Mouse (Mus musculus): Measurements from ENCODE around the gene Tmem63a. TPM values are rescaled to one million over a fixed set of nuclear protein-coding genes. Genes with fewer than 3 reads are reported as not detected.
A peak's percentile ranks its signal among the peaks of the same experiment; 100 is the strongest.

Gene Tmem63a
- polyA plus RNA-seq, 2 experiments = 4.6 to 6.8 TPM

DNA sequence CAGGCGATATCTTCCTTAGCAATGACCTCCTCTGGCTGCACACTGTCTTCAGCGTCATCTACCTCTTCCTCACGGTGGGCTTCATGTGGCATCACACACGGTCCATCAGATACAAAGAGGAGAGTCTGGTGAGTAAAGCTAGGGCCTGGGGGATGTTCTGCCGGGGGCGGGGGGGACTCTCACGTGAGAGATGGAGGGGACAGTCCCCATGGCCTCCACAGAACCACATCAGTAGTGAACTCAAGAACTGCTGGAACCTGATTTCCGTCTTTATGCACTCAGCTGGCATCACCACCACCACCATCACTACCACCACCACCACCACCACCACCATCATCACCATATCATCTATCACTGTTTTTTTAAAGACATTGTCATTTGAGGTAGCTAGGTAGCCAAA is 14.3 kb downstream of the Tmem63a start:
- DNase-seq (ENCODE audit: low read depth in 3 of 3, low spot score in 3 of 3) (no peak), ATAC-seq (ENCODE audit: insufficient read depth) (no peak)
- Histone ChIP-seq H3K27ac (no peak overlapping the region), H3K36me3 (replicated peaks; ENCODE audit: control insufficient read depth, insufficient read depth, low read depth) (no peaks in the 10 kb centered on the region; the same call in none of the 2 replicates), H3K9ac (replicated peaks) (no peak overlapping the region), H3K4me1 (replicated peaks; ENCODE audit: control insufficient read depth in 2 of 2, insufficient read depth in 2 of 2, low read length in 1 of 2) (peaks cover 0 to 6% of the 10 kb centered on the region in 2 experiments; a peak in 1 of 4 replicates), H3K4me2 (ENCODE audit: low read depth) (no peak overlapping the region), H3K4me3 (ENCODE audit: insufficient read depth in 1 of 2, low read depth in 2 of 2, low read length in 2 of 2) (no peak overlapping the region), H3K9me3 (ENCODE audit: control insufficient read depth, low read length) (no peaks in the 10 kb centered on the region), H3K27me3 (ENCODE audit: control insufficient read depth, insufficient read depth, low read length) (no peaks in the 10 kb centered on the region)
- TF ChIP-seq EP300 (IDR thresholded peaks at IDR 0.05; ENCODE audit: low read depth) (no peak), CTCF (IDR thresholded peaks at IDR 0.05; ENCODE audit: low read depth) (no peak)
- 84% methylated on average over 8 of the region's 8 CpGs for WGBS (ENCODE audit: insufficient replicate concordance)

DNA sequence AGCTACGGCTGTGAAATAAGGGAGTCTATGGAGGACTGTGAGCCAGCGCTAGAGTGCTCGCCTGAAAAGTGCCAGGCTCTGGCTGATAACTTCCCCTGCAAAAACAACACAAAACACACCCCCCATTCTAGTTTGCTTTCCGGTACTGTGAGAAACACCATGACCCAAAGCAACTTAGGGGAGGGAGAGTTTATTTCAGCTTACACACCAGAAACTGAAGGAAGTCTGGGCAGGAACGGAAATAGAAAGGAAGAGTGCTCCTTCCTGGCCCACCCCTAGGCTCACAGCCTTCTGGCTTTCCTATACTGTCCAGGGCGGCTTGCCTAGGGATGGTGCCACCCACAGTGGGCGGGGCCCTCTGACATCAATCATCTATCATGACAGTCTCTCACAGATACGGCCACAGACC is 14.8 kb downstream of the Tmem63a start:
- peak; percentile 70 for ATAC-seq (ENCODE audit: insufficient read depth)
- TF ChIP-seq CTCF (IDR thresholded peaks at IDR 0.05; ENCODE audit: low read depth) (no peak), EP300 (IDR thresholded peaks at IDR 0.05; ENCODE audit: low read depth) (no peak)

DNA sequence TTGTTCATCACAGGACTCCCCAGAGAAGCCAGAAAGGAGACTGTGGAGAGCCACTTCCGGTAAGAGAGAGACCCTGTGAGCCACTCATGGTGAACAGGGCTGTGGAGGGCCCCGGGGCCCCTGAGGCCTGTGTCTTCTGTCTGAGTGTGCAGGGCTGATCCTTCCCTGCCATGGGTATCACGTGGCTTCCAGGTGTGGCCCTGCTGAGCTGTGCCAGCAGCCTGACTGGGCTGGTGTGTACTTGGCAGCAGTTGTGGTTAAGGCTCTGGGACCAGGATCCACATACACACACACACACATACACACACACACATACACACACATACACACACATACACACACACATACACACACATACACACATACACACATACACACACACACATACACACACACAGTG is 15.8 kb downstream of the Tmem63a start:
- peaks cover 5% of the 10 kb centered on the region for H3K36me3 ChIP-seq (replicated peaks; ENCODE audit: control insufficient read depth, insufficient read depth, low read depth)

More for the DNA sequence above, 14.8 kb downstream of the Tmem63a start:
- Histone ChIP-seq H3K4me2 (ENCODE audit: low read depth) (no peak overlapping the region), H3K4me3 (ENCODE audit: insufficient read depth in 1 of 2, low read depth in 2 of 2, low read length in 2 of 2) (no peak overlapping the region), H3K9ac (replicated peaks) (no peak overlapping the region), H3K36me3 (replicated peaks; ENCODE audit: control insufficient read depth, insufficient read depth, low read depth) (no peaks in the 10 kb centered on the region; the same call in none of the 2 replicates), H3K4me1 (replicated peaks; ENCODE audit: control insufficient read depth in 2 of 2, insufficient read depth in 2 of 2, low read length in 1 of 2) (peaks cover 0 to 6% of the 10 kb centered on the region in 2 experiments; a peak in 1 of 4 replicates), H3K27me3 (ENCODE audit: control insufficient read depth, insufficient read depth, low read length) (no peaks in the 10 kb centered on the region), H3K9me3 (ENCODE audit: control insufficient read depth, low read length) (no peaks in the 10 kb centered on the region), H3K27ac (no peak overlapping the region)
- WGBS (ENCODE audit: insufficient replicate concordance) = 31% methylated on average over 8 of the region's 8 CpGs
- no peak for DNase-seq (ENCODE audit: low read depth in 3 of 3, low spot score in 3 of 3)

DNA sequence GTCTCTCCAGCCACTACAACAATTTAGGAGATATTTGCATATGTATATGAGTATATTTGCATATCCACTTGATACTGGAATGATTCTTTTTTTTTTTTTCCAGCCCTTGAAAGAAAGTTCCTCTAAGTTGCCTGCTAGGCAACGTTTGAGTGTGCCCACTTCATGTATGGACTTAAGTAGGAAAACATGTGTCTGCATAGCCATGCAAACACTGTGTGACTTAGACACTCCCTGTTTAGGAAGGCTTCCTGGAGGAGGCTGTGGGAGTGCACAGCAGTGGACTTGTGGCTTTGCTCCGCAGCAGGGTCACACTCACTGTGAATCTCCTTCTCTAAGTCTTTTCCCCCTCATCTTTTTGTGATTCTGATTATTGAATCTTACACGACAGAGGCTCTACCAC is 16.7 kb downstream of the Tmem63a start:
- H3K36me3 ChIP-seq (replicated peaks; ENCODE audit: control insufficient read depth, insufficient read depth, low read depth) = peaks cover 5% of the 10 kb centered on the region
- no peak for TF ChIP-seq EP300 (IDR thresholded peaks at IDR 0.05; ENCODE audit: low read depth)
- TF ChIP-seq CTCF (IDR thresholded peaks at IDR 0.05; ENCODE audit: low read depth) = no peak
- ATAC-seq (ENCODE audit: insufficient read depth) (no peak), DNase-seq (ENCODE audit: low read depth in 3 of 3, low spot score in 3 of 3) (no peak)
- no peak overlapping the region for H3K27ac ChIP-seq
- H3K27me3 ChIP-seq (ENCODE audit: control insufficient read depth, insufficient read depth, low read length) = no peaks in the 10 kb centered on the region
- H3K4me1 ChIP-seq (replicated peaks; ENCODE audit: control insufficient read depth in 2 of 2, insufficient read depth in 2 of 2, low read length in 1 of 2) = 0 out of 4 replicates have a peak, but pooled peaks cover 0 to 2% of the 10 kb centered on the region in 2 experiments
- H3K4me3 ChIP-seq (ENCODE audit: insufficient read depth in 1 of 2, low read depth in 2 of 2, low read length in 2 of 2) = no peak overlapping the region
- 65% methylated on average over 3 of the region's 3 CpGs for WGBS (ENCODE audit: insufficient replicate concordance)
- no peak overlapping the region for H3K9ac ChIP-seq (replicated peaks)
- no peak overlapping the region for H3K4me2 ChIP-seq (ENCODE audit: low read depth)
- no peaks in the 10 kb centered on the region for H3K9me3 ChIP-seq (ENCODE audit: control insufficient read depth, low read length)

More for the DNA sequence above, 15.8 kb downstream of the Tmem63a start:
- Histone ChIP-seq H3K4me1 (replicated peaks; ENCODE audit: control insufficient read depth in 2 of 2, insufficient read depth in 2 of 2, low read length in 1 of 2) (peaks cover 0 to 2% of the 10 kb centered on the region in 2 experiments; a peak in 1 of 4 replicates), H3K9me3 (ENCODE audit: control insufficient read depth, low read length) (no peaks in the 10 kb centered on the region), H3K27me3 (ENCODE audit: control insufficient read depth, insufficient read depth, low read length) (no peaks in the 10 kb centered on the region), H3K27ac (no peak overlapping the region), H3K4me2 (ENCODE audit: low read depth) (no peak overlapping the region), H3K9ac (replicated peaks) (no peak overlapping the region), H3K4me3 (ENCODE audit: insufficient read depth in 1 of 2, low read depth in 2 of 2, low read length in 2 of 2) (no peak overlapping the region)
- DNase-seq (ENCODE audit: low read depth in 3 of 3, low spot score in 3 of 3) (no peak), ATAC-seq (ENCODE audit: insufficient read depth) (no peak)
- no peak for TF ChIP-seq CTCF (IDR thresholded peaks at IDR 0.05; ENCODE audit: low read depth)
- TF ChIP-seq EP300 (IDR thresholded peaks at IDR 0.05; ENCODE audit: low read depth) = no peak
- 73% methylated on average over 3 of the region's 3 CpGs for WGBS (ENCODE audit: insufficient replicate concordance)

DNA sequence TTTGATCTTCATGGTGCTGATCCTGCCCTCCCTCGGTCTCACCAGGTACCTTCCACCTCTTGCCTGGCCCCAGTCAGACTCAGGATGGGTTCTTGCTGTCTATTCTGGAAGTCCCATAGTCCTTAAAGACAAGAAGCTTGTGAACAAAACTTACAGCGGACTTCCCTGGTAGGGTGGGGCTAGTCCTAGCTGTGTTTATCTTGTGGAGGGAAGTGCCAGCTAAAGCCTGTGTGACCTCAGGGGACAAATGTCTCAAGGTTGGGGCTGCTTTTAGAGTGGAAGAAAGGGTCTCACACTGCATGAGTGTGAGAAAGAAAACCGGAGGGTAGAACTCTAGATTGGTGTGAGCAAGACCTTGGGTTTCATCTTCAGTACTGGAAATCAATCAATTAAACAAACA is 23.6 kb downstream of the Tmem63a start:
- peaks cover 5% of the 10 kb centered on the region for H3K36me3 ChIP-seq (replicated peaks; ENCODE audit: control insufficient read depth, insufficient read depth, low read depth)
- no peaks in the 10 kb centered on the region for H3K9me3 ChIP-seq (ENCODE audit: control insufficient read depth, low read length)
- no peaks in the 10 kb centered on the region for H3K4me1 ChIP-seq (replicated peaks; ENCODE audit: control insufficient read depth in 2 of 2, insufficient read depth in 2 of 2, low read length in 1 of 2)
- ATAC-seq (ENCODE audit: insufficient read depth) (no peak), DNase-seq (ENCODE audit: low read depth in 3 of 3, low spot score in 3 of 3) (no peak)
- no peak overlapping the region for H3K4me3 ChIP-seq (ENCODE audit: insufficient read depth in 1 of 2, low read depth in 2 of 2, low read length in 2 of 2)
- TF ChIP-seq EP300 (IDR thresholded peaks at IDR 0.05; ENCODE audit: low read depth) (no peak), CTCF (IDR thresholded peaks at IDR 0.05; ENCODE audit: low read depth) (no peak)
- H3K27me3 ChIP-seq (ENCODE audit: control insufficient read depth, insufficient read depth, low read length) = no peaks in the 10 kb centered on the region
- no peak overlapping the region for H3K4me2 ChIP-seq (ENCODE audit: low read depth)
- 72% methylated on average over 3 of the region's 3 CpGs for WGBS (ENCODE audit: insufficient replicate concordance)
- no peak overlapping the region for H3K9ac ChIP-seq (replicated peaks)
- no peak overlapping the region for H3K27ac ChIP-seq

Data from liver, embryonic 14.5 days (tissue).